Mouse (Mus musculus) hindbrain, embryonic 13.5 days (tissue): ENCODE measurements around the gene Cnnm1. TPM values are rescaled to one million over a fixed set of nuclear protein-coding genes. Genes with fewer than 3 reads are reported as not detected.
A peak's percentile ranks its signal among the peaks of the same experiment; 100 is the strongest.

Source experiments
- ATAC-seq: fragments of 200-750 bp; cut with Nextera tagmentation; 2 replicates; pipeline ENCODE4 v1.8.0; 2017; ENCODE audit warnings: moderate TSS enrichment; ENCODE audit not compliant: low FRiP score
- H3K27ac ChIP-seq: fragments of 300-500 bp; sonication (generic); 2 replicates; pipeline ENCODE4 v1.5.1; 2015; ENCODE audit warnings: inconsistent platforms, mild to moderate bottlenecking, moderate library complexity
- H3K27me3 ChIP-seq: fragments of 300-500 bp; sonication (generic); 2 replicates; pipeline ENCODE4 v1.6.1; 2015; ENCODE audit warnings: mild to moderate bottlenecking, inconsistent platforms
- H3K36me3 ChIP-seq: fragments of 300-500 bp; sonication (generic); 2 replicates; pipeline ENCODE4 v1.6.1; 2015; ENCODE audit warnings: mild to moderate bottlenecking, inconsistent platforms
- H3K4me1 ChIP-seq: fragments of 300-500 bp; sonication (generic); replicated peaks from 2 replicates; pipeline ENCODE4 v1.6.1; 2015; ENCODE audit warnings: inconsistent platforms
- H3K4me2 ChIP-seq: fragments of 300-500 bp; sonication (generic); 2 replicates; pipeline ENCODE4 v1.6.1; 2015; ENCODE audit warnings: inconsistent platforms, mild to moderate bottlenecking, moderate library complexity
- H3K4me3 ChIP-seq: fragments of 300-500 bp; sonication (generic); 2 replicates; pipeline ENCODE4 v1.5.1; 2015; ENCODE audit warnings: mild to moderate bottlenecking, inconsistent platforms
- H3K9ac ChIP-seq: fragments of 300-500 bp; sonication (generic); 2 replicates; pipeline ENCODE4 v1.6.1; 2015; ENCODE audit warnings: mild to moderate bottlenecking, inconsistent platforms
- H3K9me3 ChIP-seq: fragments of 300-500 bp; sonication (generic); 2 replicates; pipeline ENCODE4 v1.6.1; 2016; ENCODE audit warnings: inconsistent platforms
- WGBS: fragments of 180-500 bp; shearing (Covaris S2); methylation state at CpG from one replicate; pipeline ENCODE4 v1.1.7; 2015; 5-methylcytosine and 5-hydroxymethylcytosine counted together
- polyA plus RNA-seq: library from polyadenylated mRNA; unstranded; fragments of >200 nt; fragmentation: Nextera tagmentation; extraction: Ambion mirVana; gene quantifications from 2 replicates; pipeline ENCODE4 v1.2.1, GENCODE M21; 2015

Cnnm1 gene
- polyA plus RNA-seq, 1 experiment from 2014 or later, result 1.8 TPM

DNA sequence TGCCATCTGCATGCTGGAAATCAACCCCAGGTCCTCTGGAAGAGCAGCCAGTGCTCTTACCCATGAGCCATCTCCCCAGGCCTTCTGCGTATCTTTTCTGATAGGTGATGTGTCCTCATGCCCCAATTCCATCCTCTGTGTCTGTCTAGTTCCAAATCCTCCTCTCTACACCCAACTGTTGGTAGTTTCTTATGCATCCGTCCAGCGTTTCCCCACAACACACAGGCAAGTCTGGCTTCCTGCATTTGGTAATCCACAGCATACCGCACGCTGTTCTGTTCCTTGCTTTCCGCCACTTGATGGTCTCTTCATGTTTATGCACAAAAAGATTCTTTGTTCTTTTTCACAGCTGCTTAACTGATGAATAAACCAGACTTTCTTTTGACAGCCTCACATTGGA lies 77.1 kb downstream of the Cnnm1 start:
- Histone ChIP-seq H3K4me2 (no peak overlapping the region), H3K9me3 (no peaks in the 10 kb centered on the region), H3K27me3 (no peaks in the 10 kb centered on the region), H3K27ac (no peak overlapping the region), H3K9ac (no peak overlapping the region), H3K4me1 (peaks cover 20% of the 10 kb centered on the region), H3K4me3 (no peak overlapping the region), H3K36me3 (peaks cover 23% of the 10 kb centered on the region)
- 66% methylated on average over 6 of the region's 6 CpGs for WGBS
- ATAC-seq, result no peak

DNA sequence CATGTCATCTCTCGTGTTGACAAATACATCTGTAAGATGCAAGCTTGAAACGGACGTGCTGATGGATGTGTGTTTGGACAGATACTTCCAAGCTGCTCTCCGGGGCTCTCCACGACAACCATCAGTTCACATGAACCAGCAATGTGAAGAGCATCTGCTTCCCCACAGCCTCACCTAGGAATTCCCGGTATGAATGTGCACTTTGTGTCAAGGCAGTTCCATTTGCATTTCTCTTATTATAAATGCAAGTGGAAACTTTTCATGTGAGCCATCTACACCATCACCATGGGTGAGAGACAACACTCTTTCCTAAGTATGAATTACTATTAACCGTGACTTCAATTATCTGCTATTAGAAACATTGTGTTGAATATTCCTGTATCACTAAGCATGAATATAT lies 77.6 kb downstream of the Cnnm1 start:
- 65% methylated on average over 7 of the region's 7 CpGs for WGBS
- Histone ChIP-seq H3K4me3 (no peak overlapping the region), H3K27ac (no peak overlapping the region), H3K36me3 (peaks cover 18% of the 10 kb centered on the region), H3K4me2 (no peak overlapping the region), H3K27me3 (no peaks in the 10 kb centered on the region), H3K9me3 (no peaks in the 10 kb centered on the region), H3K4me1 (peaks cover 25% of the 10 kb centered on the region), H3K9ac (no peak overlapping the region)
- ATAC-seq, result no peak

DNA sequence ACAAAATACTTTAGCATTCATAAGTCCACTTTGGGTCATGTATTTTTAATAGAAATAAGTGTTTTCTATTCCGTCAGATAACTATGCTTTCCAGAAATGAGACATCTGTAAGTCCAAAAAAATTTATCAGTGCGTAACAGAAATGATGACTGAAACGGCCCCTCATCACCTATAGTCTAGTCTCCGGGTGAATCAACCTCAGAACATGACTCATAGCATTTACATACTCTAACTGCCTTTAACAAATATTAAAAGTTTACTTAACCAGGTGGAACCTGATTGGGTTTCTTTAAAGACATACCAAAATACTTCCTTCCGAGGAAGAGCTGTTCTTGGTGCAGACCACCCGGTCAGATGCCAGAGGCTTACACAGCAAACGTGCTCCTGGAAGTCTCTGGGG lies 78.0 kb downstream of the Cnnm1 start:
- no peak overlapping the region for H3K27ac ChIP-seq
- ATAC-seq, result no peak
- no peaks in the 10 kb centered on the region for H3K9me3 ChIP-seq
- H3K4me3 ChIP-seq, result no peak overlapping the region
- WGBS, result 89% methylated on average over 7 of the region's 7 CpGs
- H3K36me3 ChIP-seq, result peaks cover 17% of the 10 kb centered on the region
- no peak overlapping the region for H3K4me2 ChIP-seq
- no peak overlapping the region for H3K9ac ChIP-seq
- H3K27me3 ChIP-seq, result no peaks in the 10 kb centered on the region
- H3K4me1 ChIP-seq, result peaks cover 30% of the 10 kb centered on the region

DNA sequence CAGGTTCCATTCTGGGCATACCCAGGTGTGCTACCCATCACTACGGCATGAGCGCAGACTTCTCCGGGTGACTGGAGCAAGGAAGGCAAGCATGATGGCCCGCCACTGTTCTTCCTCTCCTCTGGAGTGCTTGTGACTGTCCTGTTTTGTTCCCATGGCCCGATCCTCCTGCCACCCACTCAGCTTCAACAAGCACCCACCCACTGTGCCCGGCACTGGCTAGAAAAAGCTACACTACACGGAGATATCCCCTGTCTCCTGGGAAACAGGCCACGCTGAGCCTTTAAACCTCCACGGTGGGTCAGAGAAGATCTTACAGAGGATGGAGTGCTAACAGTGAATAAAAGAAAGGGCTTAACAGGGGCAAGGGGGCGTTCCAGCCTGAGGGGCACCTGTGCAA lies 79.0 kb downstream of the Cnnm1 start:
- Histone ChIP-seq H3K4me2 (no peak overlapping the region), H3K9me3 (no peaks in the 10 kb centered on the region), H3K4me3 (no peak overlapping the region), H3K9ac (no peak overlapping the region), H3K36me3 (peaks cover 12% of the 10 kb centered on the region), H3K27me3 (no peaks in the 10 kb centered on the region), H3K4me1 (peaks cover 39% of the 10 kb centered on the region), H3K27ac (no peak overlapping the region)
- WGBS, result 85% methylated on average over 10 of the region's 10 CpGs
- no peak for ATAC-seq

DNA sequence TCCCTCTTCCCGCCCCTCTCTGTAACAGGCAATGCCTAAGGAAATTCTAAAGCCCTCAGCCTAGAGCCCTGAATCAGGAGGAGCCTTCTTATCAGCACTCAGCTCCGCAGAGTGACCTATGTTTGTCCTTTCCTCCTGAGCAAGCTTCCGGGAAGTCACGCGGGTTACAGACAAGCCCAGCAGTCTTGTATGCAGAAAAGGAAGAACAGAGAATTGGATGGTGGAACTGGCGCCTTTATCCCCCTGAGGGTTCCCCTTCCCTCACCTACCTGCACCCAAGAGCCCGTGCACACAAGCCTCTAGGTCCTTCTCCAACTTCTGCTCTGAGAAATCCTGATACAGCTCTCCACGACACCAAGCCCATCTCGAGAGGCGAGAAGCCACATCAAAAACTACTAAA lies 80.2 kb downstream of the Cnnm1 start:
- no peak for ATAC-seq
- no peaks in the 10 kb centered on the region for H3K27me3 ChIP-seq
- H3K27ac ChIP-seq, result no peak overlapping the region
- no peaks in the 10 kb centered on the region for H3K9me3 ChIP-seq
- H3K9ac ChIP-seq, result 0 out of 2 replicates have a peak overlapping the region, but pooled peaks have one; percentile 47
- H3K4me1 ChIP-seq, result peaks cover 44% of the 10 kb centered on the region
- H3K36me3 ChIP-seq, result no peaks in the 10 kb centered on the region; the same call in 1 of the 2 replicates
- H3K4me3 ChIP-seq, result no peak overlapping the region
- 0 out of 2 replicates have a peak overlapping the region, but pooled peaks have one; percentile 62 for H3K4me2 ChIP-seq
- 81% methylated on average over 9 of the region's 10 CpGs for WGBS

DNA sequence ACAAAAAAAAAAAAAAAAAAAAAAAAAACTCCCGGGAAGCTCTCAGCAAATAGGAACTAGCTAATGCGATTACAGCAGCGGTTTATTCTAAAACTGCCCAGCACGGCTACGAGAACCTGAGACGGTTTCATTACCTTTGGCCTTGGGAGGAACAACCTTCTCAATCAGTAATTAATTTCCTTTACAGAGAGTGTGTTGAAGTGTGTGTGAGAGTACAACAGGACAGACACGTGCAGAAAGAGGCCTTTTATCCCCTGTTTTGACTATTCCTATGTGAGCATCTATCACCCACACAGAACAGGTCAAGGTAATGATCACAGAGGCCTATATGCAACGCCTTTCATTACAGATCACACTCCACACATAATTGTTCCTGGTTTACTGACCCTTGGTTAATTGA lies 81.1 kb downstream of the Cnnm1 start:
- Histone ChIP-seq H3K4me3 (no peak overlapping the region), H3K27ac (no peak overlapping the region), H3K27me3 (0 out of 2 replicates have a peak, but pooled peaks cover 2% of the 10 kb centered on the region), H3K9ac (no peak overlapping the region; the same call in 1 of the 2 replicates), H3K36me3 (no peaks in the 10 kb centered on the region), H3K4me2 (peak overlapping the region; percentile 62), H3K9me3 (no peaks in the 10 kb centered on the region), H3K4me1 (peaks cover 45% of the 10 kb centered on the region)
- WGBS, result 42% methylated on average over 8 of the region's 8 CpGs
- no peak for ATAC-seq

DNA sequence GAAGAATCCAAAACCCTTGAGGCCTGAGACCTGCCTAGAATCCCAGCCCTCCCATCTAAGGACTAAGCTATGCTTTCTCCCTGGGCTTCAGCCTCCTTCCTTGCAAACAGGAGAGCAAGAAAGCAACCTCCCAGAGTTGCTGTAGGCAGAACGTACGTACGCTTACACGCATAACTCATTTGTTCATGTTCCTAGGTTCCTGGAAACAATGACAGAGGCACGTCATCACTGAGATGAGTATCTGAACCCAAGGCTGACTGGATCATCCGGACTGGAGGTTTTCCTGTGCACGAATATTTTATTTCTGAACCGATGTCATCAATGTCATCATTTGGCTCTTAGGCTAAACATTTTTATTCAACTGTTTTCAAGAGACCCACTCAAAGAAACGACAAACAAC lies 81.8 kb downstream of the Cnnm1 start:
- Histone ChIP-seq H3K9ac (peak overlapping the region; percentile 53; the same call in 1 of the 2 replicates), H3K4me3 (no peak overlapping the region), H3K4me1 (peaks cover 45% of the 10 kb centered on the region), H3K9me3 (no peaks in the 10 kb centered on the region), H3K4me2 (peak overlapping the region; percentile 62), H3K27ac (no peak overlapping the region), H3K27me3 (0 out of 2 replicates have a peak, but pooled peaks cover 6% of the 10 kb centered on the region), H3K36me3 (no peaks in the 10 kb centered on the region)
- WGBS, result 84% methylated on average over 9 of the region's 9 CpGs
- ATAC-seq, result no peak

DNA sequence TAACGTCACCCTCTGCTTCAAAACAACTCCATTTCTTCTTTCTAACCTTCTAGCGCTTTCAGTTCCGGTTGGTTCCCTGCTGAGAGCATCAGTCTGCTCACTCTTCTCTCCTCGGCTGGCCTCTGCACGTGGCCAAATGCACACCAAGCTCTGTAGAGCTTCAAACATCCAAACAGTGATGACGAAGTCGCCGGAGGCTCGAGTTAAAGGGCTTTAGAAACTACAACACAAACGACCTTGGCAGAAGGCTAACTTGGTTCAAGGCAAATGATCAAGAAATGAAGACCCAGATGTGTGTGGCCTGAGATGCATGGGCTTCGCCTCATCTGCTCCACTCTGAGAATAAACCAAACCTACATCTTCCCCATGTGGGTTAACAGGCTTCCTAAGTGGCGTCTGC lies 83.3 kb downstream of the Cnnm1 start:
- peak overlapping the region; percentile 67 for H3K4me3 ChIP-seq
- H3K9ac ChIP-seq, result peak overlapping the region; percentile 76
- H3K4me2 ChIP-seq, result peak overlapping the region; percentile 62
- H3K27ac ChIP-seq, result peak overlapping the region; percentile 74; the same call in 1 of the 2 replicates
- ATAC-seq, result no peak
- H3K4me1 ChIP-seq, result peaks cover 45% of the 10 kb centered on the region
- H3K27me3 ChIP-seq, result 0 out of 2 replicates have a peak, but pooled peaks cover 6% of the 10 kb centered on the region
- no peaks in the 10 kb centered on the region for H3K36me3 ChIP-seq
- 8% methylated on average over 12 of the region's 12 CpGs for WGBS
- no peaks in the 10 kb centered on the region for H3K9me3 ChIP-seq

DNA sequence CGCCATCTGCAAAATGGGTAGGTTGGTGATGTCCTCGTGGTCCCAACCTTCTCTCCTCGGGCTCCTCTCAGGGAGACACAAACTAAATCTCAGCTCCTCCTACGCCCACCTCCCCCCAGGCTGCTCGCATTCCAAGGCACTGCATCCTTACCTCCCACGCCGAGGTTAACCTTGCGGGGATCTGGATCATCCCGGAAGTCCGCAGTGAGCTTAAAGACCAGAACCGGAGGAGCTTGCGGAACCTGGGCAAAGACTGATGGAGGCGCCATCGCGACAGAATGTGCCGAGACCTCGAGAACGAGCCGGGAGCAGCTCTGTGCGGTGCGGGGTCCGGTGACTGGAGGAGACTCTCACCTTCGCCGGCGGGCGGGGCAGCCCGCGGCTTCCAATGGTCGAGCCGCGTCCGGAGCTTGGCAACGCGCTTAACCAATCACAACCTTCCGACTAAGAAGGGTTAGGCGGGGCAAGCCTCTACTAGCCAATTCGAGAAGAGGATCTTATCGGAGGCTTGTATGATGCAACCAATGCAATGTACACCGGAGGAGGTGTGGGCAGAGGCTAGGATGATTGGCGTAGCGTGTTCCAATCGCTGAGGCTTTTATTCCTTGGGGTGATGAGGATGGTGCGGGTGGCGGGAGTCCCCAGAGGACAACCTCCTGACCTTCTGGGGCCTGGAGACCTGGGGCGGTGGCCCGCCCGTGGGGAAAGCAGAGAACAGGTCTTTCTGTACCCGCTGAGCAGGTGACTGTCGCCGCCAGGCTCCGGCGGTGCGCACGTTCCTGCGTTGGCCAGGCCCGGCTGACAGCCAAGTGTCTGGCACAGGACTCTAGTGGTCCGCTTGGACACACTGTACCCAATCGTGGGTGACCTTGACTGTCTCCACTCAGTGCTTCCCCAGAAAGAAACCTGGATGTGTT lies 84.2 kb downstream of the Cnnm1 start, which contains the start of gene Got1:
Gene Got1 (minus strand): TSS at position 419 of the 917 bp plus-strand sequence.
- peak within 1 kb of the TSS; percentile 64 for H3K4me2 ChIP-seq
- under 1% methylated on average over 58 of the region's 58 CpGs for WGBS
- no peaks in the 10 kb centered on the region for H3K36me3 ChIP-seq
- peaks cover 45% of the 10 kb centered on the region for H3K4me1 ChIP-seq
- peak; percentile 100 for ATAC-seq
- peak within 1 kb of the TSS; percentile 83 for H3K9ac ChIP-seq
- H3K27me3 ChIP-seq, result 0 out of 2 replicates have a peak, but pooled peaks cover 6% of the 10 kb centered on the region
- no peaks in the 10 kb centered on the region for H3K9me3 ChIP-seq
- peak within 1 kb of the TSS; percentile 67 for H3K4me3 ChIP-seq
- peak within 1 kb of the TSS; percentile 78 for H3K27ac ChIP-seq

DNA sequence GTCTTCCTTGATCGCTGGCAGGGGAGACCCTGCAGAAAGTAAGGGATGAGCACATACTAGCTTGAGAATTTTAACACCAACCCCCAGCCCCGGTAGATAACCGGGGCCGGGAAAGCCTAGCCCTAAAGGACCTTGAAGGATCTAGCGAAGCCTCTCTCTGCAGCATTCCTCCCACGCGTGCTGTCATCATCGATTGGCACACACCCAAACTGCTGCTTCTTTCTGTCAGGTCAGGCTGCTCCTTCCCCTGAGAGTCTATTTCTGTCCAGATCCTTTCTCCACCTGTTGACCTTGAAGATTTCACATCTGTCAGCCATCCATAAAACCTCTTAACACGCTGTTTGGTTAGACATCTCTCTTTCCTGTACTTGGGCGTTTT lies 84.9 kb downstream of the Cnnm1 start:
- peaks cover 45% of the 10 kb centered on the region for H3K4me1 ChIP-seq
- no peaks in the 10 kb centered on the region for H3K9me3 ChIP-seq
- ATAC-seq, result no peak
- no peaks in the 10 kb centered on the region for H3K36me3 ChIP-seq
- H3K27me3 ChIP-seq, result 0 out of 2 replicates have a peak, but pooled peaks cover 6% of the 10 kb centered on the region
- peak overlapping the region; percentile 64 for H3K4me2 ChIP-seq
- H3K27ac ChIP-seq, result peak overlapping the region; percentile 78
- peak overlapping the region; percentile 83 for H3K9ac ChIP-seq
- H3K4me3 ChIP-seq, result peak overlapping the region; percentile 67
- WGBS, result 21% methylated on average over 10 of the region's 10 CpGs

DNA sequence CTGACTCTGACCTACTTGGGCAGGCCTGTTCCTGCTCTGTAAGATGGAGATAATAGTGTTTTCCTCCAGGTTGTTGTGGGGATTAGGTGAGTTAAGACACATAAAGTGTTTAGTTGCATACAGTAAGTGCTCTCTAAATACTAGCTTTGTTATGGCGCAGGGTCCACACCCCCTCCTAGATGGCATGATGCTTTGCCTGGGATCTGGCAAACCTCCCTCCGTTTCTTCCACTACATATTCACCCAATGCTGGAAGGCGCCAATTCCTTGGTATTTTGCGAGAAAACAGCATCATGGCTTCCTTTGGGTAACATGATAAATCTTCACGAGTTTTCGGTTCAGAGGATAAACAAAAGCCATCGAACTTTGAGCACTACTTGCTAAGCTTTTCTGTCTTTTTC lies 85.3 kb downstream of the Cnnm1 start:
- Histone ChIP-seq H3K4me2 (peak overlapping the region; percentile 64), H3K9me3 (no peaks in the 10 kb centered on the region), H3K4me1 (peaks cover 42% of the 10 kb centered on the region), H3K4me3 (peak overlapping the region; percentile 67), H3K9ac (peak overlapping the region; percentile 83), H3K27me3 (0 out of 2 replicates have a peak, but pooled peaks cover 6% of the 10 kb centered on the region), H3K27ac (no peak overlapping the region), H3K36me3 (no peaks in the 10 kb centered on the region)
- WGBS, result 93% methylated on average over 7 of the region's 7 CpGs
- no peak for ATAC-seq

DNA sequence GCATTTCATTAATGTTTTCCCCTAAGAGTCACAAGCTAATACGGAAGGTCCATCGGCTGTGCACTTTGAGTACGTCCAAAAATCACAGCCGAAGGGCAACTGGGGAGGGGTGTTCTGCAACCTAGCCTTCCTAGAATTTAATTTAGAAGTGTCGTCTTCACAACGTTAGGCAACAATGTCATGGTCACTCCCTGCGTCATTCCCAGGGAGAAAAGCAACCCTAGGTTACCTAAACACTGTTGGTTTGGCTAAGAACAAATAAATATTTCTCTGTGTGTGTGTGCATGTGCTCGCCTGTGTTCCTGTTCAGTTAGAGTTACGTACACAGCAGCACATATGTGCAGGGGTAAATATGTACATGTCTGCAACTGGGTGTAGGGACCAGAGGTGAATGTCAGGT lies 85.8 kb downstream of the Cnnm1 start:
- 0 out of 2 replicates have a peak, but pooled peaks cover 6% of the 10 kb centered on the region for H3K27me3 ChIP-seq
- no peak overlapping the region for H3K27ac ChIP-seq
- H3K9ac ChIP-seq, result no peak overlapping the region
- no peak overlapping the region for H3K4me2 ChIP-seq
- H3K36me3 ChIP-seq, result no peaks in the 10 kb centered on the region
- H3K9me3 ChIP-seq, result no peaks in the 10 kb centered on the region
- WGBS, result 91% methylated on average over 9 of the region's 9 CpGs
- ATAC-seq, result no peak
- H3K4me1 ChIP-seq, result peaks cover 38% of the 10 kb centered on the region
- no peak overlapping the region for H3K4me3 ChIP-seq
